Mouse (Mus musculus) embryonic fibroblast, embryonic 13.5 days (primary cell): ENCODE measurements around the gene Wnt3a. TPM values are rescaled to one million over a fixed set of nuclear protein-coding genes. Genes with fewer than 3 reads are reported as not detected.
"Not testable (repeated sequence)": the region's sequence is repeated elsewhere in the genome, so short reads cannot be mapped to it uniquely, and the experiment has no call there.

Experiments
- H3K27ac ChIP-seq: 2 replicates; pipeline ENCODE4 v1.5.1; 2012; ENCODE audit warnings: low read length, control low read depth, inconsistent platforms; ENCODE audit not compliant: insufficient read depth
- H3K4me1 ChIP-seq: 2 replicates; pipeline ENCODE4 v1.6.1; 2011; ENCODE audit warnings: low read length; ENCODE audit not compliant: control insufficient read depth, insufficient read depth
- H3K4me3 ChIP-seq: 2 replicates; pipeline ENCODE4 v1.5.1; 2011; ENCODE audit warnings: mild to moderate bottlenecking, control low read depth, low read length; ENCODE audit not compliant: insufficient read depth
- CTCF ChIP-seq: IDR thresholded peaks from 2 replicates; pipeline ENCODE4 v1.5.1; 2011; ENCODE audit warnings: mild to moderate bottlenecking, control low read depth, low read length, moderate library complexity, borderline replicate concordance; ENCODE audit not compliant: insufficient read depth
- POLR2A ChIP-seq: IDR thresholded peaks from 2 replicates; pipeline ENCODE4 v1.6.1; 2011; ENCODE audit warnings: low read depth, mild to moderate bottlenecking, control low read depth, low read length, moderate library complexity
- polyA plus RNA-seq: library from polyadenylated mRNA; stranded (reverse); fragments of >200 nt; gene quantifications from 2 replicates; pipeline ENCODE4 v1.2.4, GENCODE M21; 2011; ENCODE audit warnings: low read depth; ENCODE audit not compliant: missing spikeins, insufficient read length

Wnt3a gene
- polyA plus RNA-seq, 1 experiment: not detected

- TF ChIP-seq CTCF (no peak), POLR2A (peak; percentile 35)
- peaks cover 8% of the 10 kb centered on the region; the same call in 1 of the 2 replicates for H3K4me1 ChIP-seq
- 0 out of 2 replicates have a peak overlapping the region, but pooled peaks have one; percentile 16 for H3K27ac ChIP-seq
- H3K4me3 ChIP-seq: peak overlapping the region; percentile 26
Observed at GRCm38 (mm10) chr11:59309106-59309805, 18.7 kb upstream of the Wnt3a start.

GRCm38 (mm10) chr11:59308625-59309024 is 18.1 kb upstream of the Wnt3a start:
- Histone ChIP-seq H3K4me3 (peak overlapping the region; percentile 26), H3K4me1 (peaks cover 8% of the 10 kb centered on the region; the same call in 1 of the 2 replicates), H3K27ac (peak overlapping the region; percentile 16; the same call in 1 of the 2 replicates)
- no peak for TF ChIP-seq CTCF
- no peak for TF ChIP-seq POLR2A

- Histone ChIP-seq H3K27ac (peak overlapping the region; percentile 16; the same call in 1 of the 2 replicates), H3K4me3 (peak overlapping the region; percentile 26), H3K4me1 (peaks cover 8% of the 10 kb centered on the region; the same call in 1 of the 2 replicates)
- TF ChIP-seq POLR2A (peak; percentile 48; the same call in 1 of the 2 replicates), CTCF (no peak)
Observed at GRCm38 (mm10) chr11:59308164-59308542, 17.6 kb upstream of the Wnt3a start.

GRCm38 (mm10) chr11:59307422-59308163 is 17.0 kb upstream of the Wnt3a start:
- Histone ChIP-seq H3K27ac (no peak overlapping the region), H3K4me1 (peaks cover 8% of the 10 kb centered on the region; the same call in 1 of the 2 replicates)
- TF ChIP-seq CTCF (peak; percentile 51), POLR2A (no peak)

GRCm38 (mm10) chr11:59306461-59307421 is 16.2 kb upstream of the Wnt3a start, which contains the start of gene Wnt9a:
Wnt9a (plus strand) TSS chr11:59306928.
- TF ChIP-seq POLR2A (peak; percentile 90), CTCF (no peak)
- Histone ChIP-seq H3K4me1 (peaks cover 8% of the 10 kb centered on the region; the same call in 1 of the 2 replicates), H3K27ac (0 out of 2 replicates have a peak within 1 kb of the TSS, but pooled peaks have one; percentile 2), H3K4me3 (peak within 1 kb of the TSS; percentile 52)

More at GRCm38 (mm10) chr11:59307422-59308163, 17.0 kb upstream of the Wnt3a start:
- H3K4me3 ChIP-seq: peak overlapping the region; percentile 52

GRCm38 (mm10) chr11:59305821-59306215 is 15.3 kb upstream of the Wnt3a start:
- TF ChIP-seq CTCF: no peak
- no peak for TF ChIP-seq POLR2A
- Histone ChIP-seq H3K4me3 (no peak overlapping the region), H3K27ac (no peak overlapping the region), H3K4me1 (peaks cover 8% of the 10 kb centered on the region; the same call in 1 of the 2 replicates)

- Histone ChIP-seq H3K4me3 (no peak overlapping the region), H3K27ac (no peak overlapping the region), H3K4me1 (peaks cover 8% of the 10 kb centered on the region; the same call in 1 of the 2 replicates)
- TF ChIP-seq CTCF (no peak), POLR2A (no peak)
Observed at GRCm38 (mm10) chr11:59305008-59305820, 14.7 kb upstream of the Wnt3a start.

GRCm38 (mm10) chr11:59302700-59303569 is 12.4 kb upstream of the Wnt3a start:
- Histone ChIP-seq H3K4me3 (no peak overlapping the region), H3K4me1 (peaks cover 3% of the 10 kb centered on the region; the same call in 1 of the 2 replicates), H3K27ac (no peak overlapping the region)
- no peak for TF ChIP-seq POLR2A
- TF ChIP-seq CTCF: peak; percentile 72

- H3K4me1 ChIP-seq, H3K27ac ChIP-seq: not testable (repeated sequence)
Observed at GRCm38 (mm10) chr11:59301053-59301452, 10.5 kb upstream of the Wnt3a start.

More at GRCm38 (mm10) chr11:59301053-59301452, 10.5 kb upstream of the Wnt3a start:
- not testable (repeated sequence) for H3K4me3 ChIP-seq
